In genomic region chr1:189742041-189742440, GRCm38 (mm10) we compare ENCODE assay signal across 20 mouse cellular contexts. TPM values are rescaled to one million over a fixed set of nuclear protein-coding genes. Genes with fewer than 3 reads are reported as not detected.
DNase-seq lines count a peak whose midpoint lies in the region; ATAC-seq and TF ChIP-seq lines count a peak whose summit lies in the region.
"Had no signal": no experiment of that assay in that cellular context is flagged by ENCODE, and none has a peak within 500 bp of the region (broad histone marks: within the 10 kb centered on the region; RNA-seq: fewer than 3 reads in every experiment).

No protein-coding gene starts in this region.

- peak; percentile 51 for ATAC-seq in Patski
- peak; percentile 43; the same call in 1 of the 2 replicates for ATAC-seq in stomach, postnatal 0 days (ENCODE audit: low FRiP score, low TSS enrichment)
- ATAC-seq: CD4-positive, CD25-positive, alpha-beta regulatory T cell, adult 4 months; forebrain, embryonic 16.5 days had no signal

- H3K4me1 ChIP-seq in kidney, adult 2 months (ENCODE audit: control insufficient read depth, insufficient read depth, low read length), result peaks cover 9% of the 10 kb centered on the region; the same call in 1 of the 2 replicates
- H3K4me1 ChIP-seq in stomach, postnatal 0 days (replicated peaks; ENCODE audit: control insufficient read depth, insufficient read depth), result no peaks in the 10 kb centered on the region

- no peak for TF ChIP-seq POLR2A in kidney, adult 2 months (IDR thresholded peaks at IDR 0.05; ENCODE audit: low read depth, low read length)

- H3K4me2 ChIP-seq in stomach, postnatal 0 days (replicated peaks; ENCODE audit: low read depth), result no peak overlapping the region
- H3K4me2 ChIP-seq: embryonic facial prominence, embryonic 13.5 days; forebrain, embryonic 12.5 days; hindbrain, embryonic 14.5 days had no signal

- no peak for TF ChIP-seq CTCF in gastrocnemius, adult 2 months (IDR thresholded peaks at IDR 0.05)
- TF ChIP-seq CTCF in kidney, adult 2 months (conservative IDR thresholded peaks at IDR 0.05; ENCODE audit: insufficient read depth, insufficient read length, low read depth, low read length), result no peak
- no peak for TF ChIP-seq CTCF in Patski (IDR thresholded peaks at IDR 0.05)
- no peak for TF ChIP-seq CTCF in stomach, postnatal 0 days (IDR thresholded peaks at IDR 0.05; ENCODE audit: low read depth)

- no peak overlapping the region for H3K27ac ChIP-seq in gastrocnemius, adult 2 months
- no peak overlapping the region for H3K27ac ChIP-seq in kidney, adult 2 months (ENCODE audit: insufficient read depth, low read depth, low read length)
- H3K27ac ChIP-seq in stomach, postnatal 0 days (replicated peaks), result no peak overlapping the region
- H3K27ac ChIP-seq: embryonic facial prominence, embryonic 13.5 days; forebrain, embryonic 12.5 days; hindbrain, embryonic 10.5 days; hindbrain, embryonic 14.5 days had no signal

- intact Hi-C loops in gastrocnemius, adult 2 months (cut with DNase I), result no loop called here
- intact Hi-C loops in gastrocnemius, postnatal 14 days (cut with DNase I; ENCODE audit: low total_unique reads), result no loop called here

- CTCF ChIA-PET in Patski (lab: Charles Lee), result interaction anchor here (0.9 to 4.3 kb wide), 4 partner anchors 8 to 46 kb away, joined by 3 to 21 read pairs (median 3); no protein-coding TSS in a partner anchor

- POLR2A ChIA-PET in Patski (lab: Charles Lee), result interaction anchor here (0.8 to 2.6 kb wide), 3 partner anchors 10 to 43 kb away, joined by 3 to 15 read pairs (median 7); no protein-coding TSS in a partner anchor

- no peak overlapping the region for H3K4me3 ChIP-seq in gastrocnemius, adult 2 months
- H3K4me3 ChIP-seq in kidney, adult 2 months (ENCODE audit: insufficient read depth, low read depth, low read length), result no peak overlapping the region
- H3K4me3 ChIP-seq in stomach, postnatal 0 days (ENCODE audit: low read depth, low read length), result no peak overlapping the region
- H3K4me3 ChIP-seq: embryonic facial prominence, embryonic 13.5 days; forebrain, embryonic 12.5 days; hindbrain, embryonic 10.5 days had no signal

- in situ Hi-C loops in Patski (cut with MboI; ENCODE audit: low pct_unique_long_range_greater_than_20kb), result no loop called here

- no peak for TF ChIP-seq EP300 in stomach, postnatal 0 days (optimal IDR thresholded peaks at IDR 0.05)

- no peaks in the 10 kb centered on the region for H3K27me3 ChIP-seq in kidney, adult 2 months (replicated peaks; ENCODE audit: control insufficient read depth, insufficient read depth, low read length)
- no peaks in the 10 kb centered on the region for H3K27me3 ChIP-seq in Patski
- no peaks in the 10 kb centered on the region for H3K27me3 ChIP-seq in stomach, postnatal 0 days (ENCODE audit: control insufficient read depth, insufficient read depth, low read length)
- H3K27me3 ChIP-seq: embryonic facial prominence, embryonic 13.5 days; forebrain, embryonic 12.5 days had no signal

- H3K36me3 ChIP-seq in kidney, adult 2 months (ENCODE audit: control insufficient read depth, insufficient read depth, low read length), result no peaks in the 10 kb centered on the region
- no peaks in the 10 kb centered on the region for H3K36me3 ChIP-seq in stomach, postnatal 0 days (ENCODE audit: control insufficient read depth, insufficient read depth, low read length)
- H3K36me3 ChIP-seq: forebrain, embryonic 12.5 days; G1E had no signal

- peak; percentile 20 for DNase-seq in gastrocnemius, adult 2 months
- no peak for DNase-seq in gastrocnemius, postnatal 14 days
- peak; percentile 40 for DNase-seq in kidney, adult 2 months
- no peak for DNase-seq in kidney, adult 9 months
- no peak for DNase-seq in Patski (ENCODE audit: low read depth, low spot score)
- no peak for DNase-seq in stomach, postnatal 0 days (ENCODE audit: low spot score)
- no peak for DNase-seq in adrenal gland, adult (ENCODE audit: inconsistent age in 2 of 2, low spot score in 1 of 2)
- DNase-seq: adrenal gland, postnatal 14 days; B cell, adult 2 months; cerebellum, adult 11-12 months; cerebellum, adult 9-11 months; cerebellum, postnatal 36 days; gastrocnemius, postnatal 25 days had no signal

- no peak overlapping the region for H3K9ac ChIP-seq in stomach, postnatal 0 days (ENCODE audit: low read length)
- H3K9ac ChIP-seq: embryonic facial prominence, embryonic 13.5 days; forebrain, embryonic 12.5 days; hindbrain, embryonic 14.5 days had no signal

- H3K9me3 ChIP-seq in stomach, postnatal 0 days (ENCODE audit: control insufficient read depth, low read length), result no peaks in the 10 kb centered on the region
- H3K9me3 ChIP-seq: embryonic facial prominence, embryonic 13.5 days; forebrain, embryonic 12.5 days; hindbrain, embryonic 10.5 days had no signal

- 48% methylated on average over 5 of the region's 5 CpGs for WGBS in kidney, adult 2 months
- WGBS in stomach, postnatal 0 days, result 63% methylated on average over 5 of the region's 5 CpGs

RNA-seq across cellular contexts. Expression of gene Ptpn14, which starts 14.0 kb away (rescaled TPM):
- 10 to 100 TPM in 1 of 2 experiments, 1 to 10 TPM in 1; 9.3 to 15.1 TPM for total RNA-seq in gastrocnemius, adult 2 months (2021)
- 10 to 100 TPM; 11.0 to 12.9 TPM for total RNA-seq in gastrocnemius, postnatal 14 days (2021)
- 11.2 and 11.4 TPM in 2 replicates for polyA plus RNA-seq in kidney, adult 2 months (2012; rRNA removed)
- 56.8 TPM for polyA plus RNA-seq in Patski (2021)
- 4.5 and 5.3 TPM in 2 replicates for polyA plus RNA-seq in stomach, postnatal 0 days (2015; fragmentation: Nextera tagmentation; extraction: Ambion mirVana)
- polyA plus RNA-seq: G1E had no signal

RNA-seq across cellular contexts. Expression of gene Cenpf, which starts 54.2 kb away (rescaled TPM):
- total RNA-seq in gastrocnemius, adult 2 months (2021), result under 1 TPM; 0.03 to 0.05 TPM
- total RNA-seq in gastrocnemius, postnatal 14 days (2021), result 1 to 10 TPM; 3.5 to 4.0 TPM
- polyA plus RNA-seq in kidney, adult 2 months (2012; rRNA removed), result 0.14 and 0.33 TPM in 2 replicates
- 26.1 TPM for polyA plus RNA-seq in Patski (2021)
- polyA plus RNA-seq in stomach, postnatal 0 days (2015; fragmentation: Nextera tagmentation; extraction: Ambion mirVana), result 16.5 and 21.7 TPM in 2 replicates

Comparison
In these comparisons a context has a peak if more than half of its experiments do, and no peak if none do; other contexts are left out.
1. DNase-seq: peak in gastrocnemius, adult 2 months (single experiment) and kidney, adult 2 months (single experiment); none in gastrocnemius, postnatal 14 days (single experiment), kidney, adult 9 months (single experiment), Patski (single experiment), stomach, postnatal 0 days (single experiment) and adrenal gland, adult (0 of 2).
2. RNA of gene Cenpf, which starts 54.2 kb away (polyA plus RNA-seq): 26.1 TPM in Patski (single experiment) and 16.5 to 21.7 TPM in stomach, postnatal 0 days; 0.14 to 0.33 TPM in kidney, adult 2 months; every median in the first group is over 10 times any median in the second.